Mouse (Mus musculus) frontal cortex, postnatal 25 days (tissue): ENCODE measurements around the gene Cdcp2.

Experiments used
- DNase-seq, 2 experiments: peaks; one replicate each; pipeline ENCODE4 v3.0.0; 2022; ENCODE audit warnings: low spot score in 2 of 2

The Cdcp2 gene

GRCm38 (mm10) chr4:107130534-107130933, 33.8 kb downstream of the Cdcp2 start:
- DNase-seq, result no peak

- DNase-seq, result no peak
Measured at GRCm38 (mm10) chr4:107134891-107135290, 38.2 kb downstream of the Cdcp2 start.

- no peak for DNase-seq
Measured at GRCm38 (mm10) chr4:107135663-107136062, 39.0 kb downstream of the Cdcp2 start.

- no peak for DNase-seq
Measured at GRCm38 (mm10) chr4:107136531-107136930, 39.8 kb downstream of the Cdcp2 start.

- no peak for DNase-seq
Measured at GRCm38 (mm10) chr4:107138948-107139835, 42.5 kb downstream of the Cdcp2 start.

GRCm38 (mm10) chr4:107139836-107140631, 43.3 kb downstream of the Cdcp2 start:
- DNase-seq, result no peak

GRCm38 (mm10) chr4:107143511-107143910, 46.8 kb downstream of the Cdcp2 start:
- no peak for DNase-seq

- DNase-seq, result no peak
Measured at GRCm38 (mm10) chr4:107150991-107151390, 54.3 kb downstream of the Cdcp2 start.

GRCm38 (mm10) chr4:107152571-107152970, 55.9 kb downstream of the Cdcp2 start:
- DNase-seq, result no peak

- DNase-seq, result no peak
Measured at GRCm38 (mm10) chr4:107156983-107157401, 60.3 kb downstream of the Cdcp2 start.

GRCm38 (mm10) chr4:107159166-107159773, 62.6 kb downstream of the Cdcp2 start:
- no peak for DNase-seq

- no peak for DNase-seq
Measured at GRCm38 (mm10) chr4:107160181-107160580, 63.5 kb downstream of the Cdcp2 start.
